Mouse (Mus musculus): ENCODE measurements around the gene Rheb. TPM values are rescaled to one million over a fixed set of nuclear protein-coding genes. Genes with fewer than 3 reads are reported as not detected.
A peak's percentile ranks its signal among the peaks of the same experiment; 100 is the strongest.
"Not testable (repeated sequence)": the region's sequence is repeated elsewhere in the genome, so short reads cannot be mapped to it uniquely, and the experiment has no call there.

The Rheb gene
- total RNA-seq, 1 experiment from 2014 or later, result 87.8 TPM

GRCm38 (mm10) chr5:24848261-24848660 lies 5.8 kb upstream of the Rheb start:
- ATAC-seq (replicated peaks; ENCODE audit: insufficient number of reproducible peaks, low FRiP score, low TSS enrichment, poor library complexity, severe bottlenecking), result not testable (repeated sequence)

- ATAC-seq (replicated peaks; ENCODE audit: insufficient number of reproducible peaks, low FRiP score, low TSS enrichment, poor library complexity, severe bottlenecking), result no peak
Observed at GRCm38 (mm10) chr5:24843841-24844240, 1.4 kb upstream of the Rheb start.

GRCm38 (mm10) chr5:24843103-24843475 lies 665 bp upstream of the Rheb start:
- peak; percentile 1; the same call in 1 of the 2 replicates for ATAC-seq (replicated peaks; ENCODE audit: insufficient number of reproducible peaks, low FRiP score, low TSS enrichment, poor library complexity, severe bottlenecking)

GRCm38 (mm10) chr5:24841662-24842273 lies 656 bp downstream of the Rheb start:
- ATAC-seq (replicated peaks; ENCODE audit: insufficient number of reproducible peaks, low FRiP score, low TSS enrichment, poor library complexity, severe bottlenecking), result no peak; the same call in 1 of the 2 replicates

- no peak for ATAC-seq (replicated peaks; ENCODE audit: insufficient number of reproducible peaks, low FRiP score, low TSS enrichment, poor library complexity, severe bottlenecking)
Observed at GRCm38 (mm10) chr5:24840975-24841431, 1.4 kb downstream of the Rheb start.

- ATAC-seq (replicated peaks; ENCODE audit: insufficient number of reproducible peaks, low FRiP score, low TSS enrichment, poor library complexity, severe bottlenecking), result no peak
Observed at GRCm38 (mm10) chr5:24834491-24834890, 7.9 kb downstream of the Rheb start.

- no peak for ATAC-seq (replicated peaks; ENCODE audit: insufficient number of reproducible peaks, low FRiP score, low TSS enrichment, poor library complexity, severe bottlenecking)
Observed at GRCm38 (mm10) chr5:24831912-24832311, 10.5 kb downstream of the Rheb start.

GRCm38 (mm10) chr5:24828446-24828845 lies 14.0 kb downstream of the Rheb start:
- no peak for ATAC-seq (replicated peaks; ENCODE audit: insufficient number of reproducible peaks, low FRiP score, low TSS enrichment, poor library complexity, severe bottlenecking)

GRCm38 (mm10) chr5:24827173-24827572 lies 15.3 kb downstream of the Rheb start:
- ATAC-seq (replicated peaks; ENCODE audit: insufficient number of reproducible peaks, low FRiP score, low TSS enrichment, poor library complexity, severe bottlenecking), result peak; percentile 77

- no peak; the same call in 1 of the 2 replicates for ATAC-seq (replicated peaks; ENCODE audit: insufficient number of reproducible peaks, low FRiP score, low TSS enrichment, poor library complexity, severe bottlenecking)
Observed at GRCm38 (mm10) chr5:24826056-24826770, 16.2 kb downstream of the Rheb start.

GRCm38 (mm10) chr5:24825365-24826055 lies 16.9 kb downstream of the Rheb start:
- no peak for ATAC-seq (replicated peaks; ENCODE audit: insufficient number of reproducible peaks, low FRiP score, low TSS enrichment, poor library complexity, severe bottlenecking)

GRCm38 (mm10) chr5:24823864-24824405 lies 18.5 kb downstream of the Rheb start:
- ATAC-seq (replicated peaks; ENCODE audit: insufficient number of reproducible peaks, low FRiP score, low TSS enrichment, poor library complexity, severe bottlenecking), result no peak

GRCm38 (mm10) chr5:24822781-24823180 lies 19.6 kb downstream of the Rheb start:
- no peak for ATAC-seq (replicated peaks; ENCODE audit: insufficient number of reproducible peaks, low FRiP score, low TSS enrichment, poor library complexity, severe bottlenecking)

GRCm38 (mm10) chr5:24822231-24822630 lies 20.2 kb downstream of the Rheb start:
- not testable (repeated sequence) for ATAC-seq (replicated peaks; ENCODE audit: insufficient number of reproducible peaks, low FRiP score, low TSS enrichment, poor library complexity, severe bottlenecking)

- ATAC-seq (replicated peaks; ENCODE audit: insufficient number of reproducible peaks, low FRiP score, low TSS enrichment, poor library complexity, severe bottlenecking), result no peak
Observed at GRCm38 (mm10) chr5:24821403-24821841, 21.0 kb downstream of the Rheb start.

GRCm38 (mm10) chr5:24820627-24821026 lies 21.8 kb downstream of the Rheb start:
- ATAC-seq (replicated peaks; ENCODE audit: insufficient number of reproducible peaks, low FRiP score, low TSS enrichment, poor library complexity, severe bottlenecking), result no peak

- no peak for ATAC-seq (replicated peaks; ENCODE audit: insufficient number of reproducible peaks, low FRiP score, low TSS enrichment, poor library complexity, severe bottlenecking)
Observed at GRCm38 (mm10) chr5:24817191-24817590, 25.2 kb downstream of the Rheb start.

- 0 out of 2 replicates have a peak, but pooled peaks have one; percentile 62 for ATAC-seq (replicated peaks; ENCODE audit: insufficient number of reproducible peaks, low FRiP score, low TSS enrichment, poor library complexity, severe bottlenecking)
Observed at GRCm38 (mm10) chr5:24813946-24814345, 28.5 kb downstream of the Rheb start.

- ATAC-seq (replicated peaks; ENCODE audit: insufficient number of reproducible peaks, low FRiP score, low TSS enrichment, poor library complexity, severe bottlenecking), result no peak
Observed at GRCm38 (mm10) chr5:24813005-24813404, 29.4 kb downstream of the Rheb start.

Measured in monocyte, adult 5-6 weeks (primary cell).